25 mouse cellular contexts compared by ENCODE assay signal in genomic region chr2:34812706-34813105, GRCm38 (mm10). TPM values are rescaled to one million over a fixed set of nuclear protein-coding genes. Genes with fewer than 3 reads are reported as not detected.
DNase-seq lines count a peak whose midpoint lies in the region; ATAC-seq and TF ChIP-seq lines count a peak whose summit lies in the region.
"Had no signal": no experiment of that assay in that cellular context is flagged by ENCODE, and none has a peak within 500 bp of the region (broad histone marks: within the 10 kb centered on the region; RNA-seq: fewer than 3 reads in every experiment).

No protein-coding gene starts in this region.

- peaks cover 61% of the 10 kb centered on the region for H3K79me2 ChIP-seq in myocyte (ENCODE audit: control insufficient read depth, insufficient read depth)

- no peak for TF ChIP-seq POLR2A in myocyte (IDR thresholded peaks at IDR 0.05; ENCODE audit: insufficient read length, low read depth)

- DNase-seq in heart, adult 11 months: peak; percentile 74
- DNase-seq in heart, postnatal 10 days: no peak
- DNase-seq in liver (no peak), R1 (ENCODE audit: low read depth, low spot score) (peak; percentile 43)
- DNase-seq in spleen, adult 18-20 months: no peak
- DNase-seq in layer of hippocampus, adult 18-20 months (ENCODE audit: low spot score in 2 of 2): no peak
- DNase-seq: adrenal gland, adult 2 months; adrenal gland, adult 8-10 months; adrenal gland, postnatal 10 days; adrenal gland, postnatal 14 days; adrenal gland, postnatal 25 days; adrenal gland, postnatal 36 days; B cell, adult 2 months; cerebellum, adult 11 months; cerebellum, adult 11-12 months; cerebellum, adult 18-20 months had no signal

- H3ac ChIP-seq in myocyte (ENCODE audit: control insufficient read depth, insufficient read length): no peak overlapping the region

- peaks cover 99% of the 10 kb centered on the region for H3K36me3 ChIP-seq in liver, embryonic 12.5 days
- peaks cover 53% of the 10 kb centered on the region for H3K36me3 ChIP-seq in myocyte (ENCODE audit: control insufficient read depth, insufficient read depth)

- no peak overlapping the region for H3K9ac ChIP-seq in liver, embryonic 12.5 days

- 0 out of 2 replicates have a peak overlapping the region, but pooled peaks have one; percentile 48 for H3K27ac ChIP-seq in liver, embryonic 12.5 days

- no peak overlapping the region for H3K4me2 ChIP-seq in liver, embryonic 12.5 days
- H3K4me2 ChIP-seq in myocyte (ENCODE audit: low read depth): no peak overlapping the region

- no peak for ATAC-seq in liver, embryonic 12.5 days
- ATAC-seq: activated CD4-positive, CD25-positive, alpha-beta regulatory T cell, adult 4 months; CD4-positive, CD25-positive, alpha-beta regulatory T cell, adult 4 months; Patski had no signal

- no peaks in the 10 kb centered on the region for H3K27me3 ChIP-seq in liver, embryonic 12.5 days (replicated peaks)
- no peaks in the 10 kb centered on the region for H3K27me3 ChIP-seq in myocyte (ENCODE audit: control insufficient read depth, insufficient read depth, insufficient read length)
- H3K27me3 ChIP-seq: CH12.LX, Patski had no signal

- no peaks in the 10 kb centered on the region for H3K9me3 ChIP-seq in liver, embryonic 12.5 days (replicated peaks)
- H3K9me3 ChIP-seq: G1E had no signal

- H3K4me1 ChIP-seq in liver, embryonic 12.5 days: peaks cover 50% of the 10 kb centered on the region

- 78% methylated on average over 7 of the region's 7 CpGs for WGBS in liver, embryonic 12.5 days (ENCODE audit: insufficient replicate concordance)

- intact Hi-C loops in heart, postnatal 10 days (cut with DNase I): no loop called here

- no peak overlapping the region for H3K4me3 ChIP-seq in liver, embryonic 12.5 days
- H3K4me3 ChIP-seq in myocyte: no peak overlapping the region

TF ChIP-seq in myocyte, 11 proteins besides CTCF, POLR2A, EP300 and RAD21:
- TF ChIP-seq E2F4 (IDR thresholded peaks at IDR 0.05; ENCODE audit: insufficient read depth) (no peak), POLR2AphosphoS2 (IDR thresholded peaks at IDR 0.05; ENCODE audit: insufficient read length, low read depth) (peak; percentile 59), TCF3 (IDR thresholded peaks at IDR 0.05; ENCODE audit: insufficient read length, low read depth) (no peak)

RNA-seq across cellular contexts. Expression of gene Rabepk, which starts 13.0 kb away (rescaled TPM):
- total RNA-seq in heart, postnatal 10 days (2021): 10 to 100 TPM; 13.0 to 16.7 TPM
- 32.5 and 33.2 TPM in 2 replicates for polyA plus RNA-seq in liver, embryonic 12.5 days (2016; fragmentation: Nextera tagmentation; extraction: Ambion mirVana)
- polyA plus RNA-seq in myocyte (2012; fragmentation: generic; extraction: Trizol): 65.3 TPM
- 10 to 100 TPM; 31.3 to 34.5 TPM for total RNA-seq in layer of hippocampus, adult 18-20 months (2021)

RNA-seq across cellular contexts. Expression of gene Fbxw2, which starts 13.4 kb away (rescaled TPM):
- 10 to 100 TPM; 56.1 to 62.8 TPM for total RNA-seq in heart, postnatal 10 days (2021)
- polyA plus RNA-seq in liver, embryonic 12.5 days (2016; fragmentation: Nextera tagmentation; extraction: Ambion mirVana): 68.6 and 71.9 TPM in 2 replicates
- 43.9 TPM for polyA plus RNA-seq in myocyte (2012; fragmentation: generic; extraction: Trizol)
- total RNA-seq in layer of hippocampus, adult 18-20 months (2021): 10 to 100 TPM; 76.8 to 80.0 TPM

RNA-seq across cellular contexts. Expression of gene Gm34653, which starts 20.1 kb away (rescaled TPM):
- total RNA-seq in heart, postnatal 10 days (2021): not detected
- polyA plus RNA-seq in liver, embryonic 12.5 days (2016; fragmentation: Nextera tagmentation; extraction: Ambion mirVana): 0.07 TPM in 2 replicates
- not detected for polyA plus RNA-seq in myocyte (2012; fragmentation: generic; extraction: Trizol)
- total RNA-seq in layer of hippocampus, adult 18-20 months (2021): not detected
- total RNA-seq: adrenal gland, adult 18-20 months; adrenal gland, adult 2 months; adrenal gland, postnatal 10 days; adrenal gland, postnatal 14 days; adrenal gland, postnatal 25 days; adrenal gland, postnatal 36 days; CH12.LX had no signal
- polyA plus RNA-seq: activated CD4-positive, CD25-positive, alpha-beta regulatory T cell, adult 4 months; adrenal gland, adult 2 months; brain, embryonic 14.5 days; CD4-positive, CD25-positive, alpha-beta regulatory T cell, adult 4 months; G1E had no signal

RNA-seq across cellular contexts. Expression of gene Hspa5, which starts 40.9 kb away (rescaled TPM):
- total RNA-seq in heart, postnatal 10 days (2021): 100 to 1,000 TPM; 390 to 403 TPM
- polyA plus RNA-seq in liver, embryonic 12.5 days (2016; fragmentation: Nextera tagmentation; extraction: Ambion mirVana): 656 and 672 TPM in 2 replicates
- 451 TPM for polyA plus RNA-seq in myocyte (2012; fragmentation: generic; extraction: Trizol)
- 100 to 1,000 TPM; 382 to 385 TPM for total RNA-seq in layer of hippocampus, adult 18-20 months (2021)

RNA-seq across cellular contexts. Expression of gene Gapvd1, which starts 57.7 kb away (rescaled TPM):
- 10 to 100 TPM; 45.7 to 48.1 TPM for total RNA-seq in heart, postnatal 10 days (2021)
- polyA plus RNA-seq in liver, embryonic 12.5 days (2016; fragmentation: Nextera tagmentation; extraction: Ambion mirVana): 87.3 and 93.7 TPM in 2 replicates
- 28.3 TPM for polyA plus RNA-seq in myocyte (2012; fragmentation: generic; extraction: Trizol)
- 100 to 1,000 TPM in 1 of 2 experiments, 10 to 100 TPM in 1; 99.5 to 103 TPM for total RNA-seq in layer of hippocampus, adult 18-20 months (2021)

Comparison
In these comparisons a context has a peak if more than half of its experiments do, and no peak if none do; other contexts are left out.
1. DNase-seq: peak in heart, adult 11 months (single experiment) and R1 (single experiment); none in heart, postnatal 10 days (0 of 2), liver (single experiment), spleen, adult 18-20 months (0 of 2) and layer of hippocampus, adult 18-20 months (0 of 2).